Mouse (Mus musculus) lung, postnatal 0 days (tissue): Measurements from ENCODE around the gene Six2. TPM values are rescaled to one million over a fixed set of nuclear protein-coding genes. Genes with fewer than 3 reads are reported as not detected.

Experiments used
- ATAC-seq: fragments of 200-750 bp; cut with Nextera tagmentation; 2 replicates; pipeline ENCODE4 v1.8.0; 2017; ENCODE audit warnings: moderate library complexity
- DNase-seq: peaks from one replicate; pipeline ENCODE4 v3.0.0-alpha.2; 2016; ENCODE audit warnings: low spot score
- H3K27ac ChIP-seq: fragments of 300-500 bp; sonication (generic); 2 replicates; pipeline ENCODE4 v1.5.1; 2014; ENCODE audit warnings: antibody characterized with exemption, mild to moderate bottlenecking, low read length, mixed read lengths
- H3K27me3 ChIP-seq: fragments of 300-500 bp; sonication (generic); replicated peaks from 2 replicates; pipeline ENCODE4 v1.6.1; 2014; ENCODE audit warnings: low read length, mixed read lengths; ENCODE audit not compliant: insufficient read depth
- H3K36me3 ChIP-seq: fragments of 300-500 bp; sonication (generic); 2 replicates; pipeline ENCODE4 v1.6.1; 2014; ENCODE audit warnings: low read length, mixed read lengths; ENCODE audit not compliant: insufficient read depth
- H3K4me1 ChIP-seq: fragments of 300-500 bp; sonication (generic); 2 replicates; pipeline ENCODE4 v1.6.1; 2014; ENCODE audit warnings: antibody characterized with exemption, low read depth, low read length, mixed read lengths; ENCODE audit not compliant: insufficient read depth
- H3K4me2 ChIP-seq: fragments of 300-500 bp; sonication (generic); replicated peaks from 2 replicates; pipeline ENCODE4 v1.6.1; 2014; ENCODE audit warnings: low read depth, mild to moderate bottlenecking, low read length, moderate library complexity, mixed read lengths
- H3K4me3 ChIP-seq: fragments of 300-500 bp; sonication (generic); 2 replicates; pipeline ENCODE4 v1.5.1; 2014; ENCODE audit warnings: low read depth, low read length
- H3K9ac ChIP-seq: fragments of 300-500 bp; sonication (generic); replicated peaks from 2 replicates; pipeline ENCODE4 v1.6.1; 2014; ENCODE audit warnings: low read depth, mild to moderate bottlenecking
- H3K9me3 ChIP-seq: fragments of 300-500 bp; sonication (generic); 2 replicates; pipeline ENCODE4 v1.6.1; 2016; ENCODE audit warnings: low read length, mixed read lengths
- CTCF ChIP-seq: IDR thresholded peaks from 2 replicates; pipeline ENCODE4 v1.5.1; 2016; ENCODE audit warnings: antibody characterized with exemption, mild to moderate bottlenecking
- EP300 ChIP-seq: IDR thresholded peaks from 2 replicates; pipeline ENCODE4 v1.6.1; 2016; ENCODE audit warnings: antibody characterized with exemption, mild to moderate bottlenecking, control low read depth
- WGBS: fragments of 180-500 bp; shearing (Covaris S2); extraction: QIAGEN DNeasy Blood & Tissue Kit; methylation state at CpG from one replicate; pipeline ENCODE4 v1.1.7; 2014; 5-methylcytosine and 5-hydroxymethylcytosine counted together
- polyA plus RNA-seq: library from polyadenylated mRNA; unstranded; fragments of >200 nt; fragmentation: Nextera tagmentation; extraction: Ambion mirVana; gene quantifications from 2 replicates; pipeline ENCODE4 v1.2.1, GENCODE M21; 2015

The Six2 gene
- polyA plus RNA-seq, 1 experiment from 2014 or later: not detected

DNA sequence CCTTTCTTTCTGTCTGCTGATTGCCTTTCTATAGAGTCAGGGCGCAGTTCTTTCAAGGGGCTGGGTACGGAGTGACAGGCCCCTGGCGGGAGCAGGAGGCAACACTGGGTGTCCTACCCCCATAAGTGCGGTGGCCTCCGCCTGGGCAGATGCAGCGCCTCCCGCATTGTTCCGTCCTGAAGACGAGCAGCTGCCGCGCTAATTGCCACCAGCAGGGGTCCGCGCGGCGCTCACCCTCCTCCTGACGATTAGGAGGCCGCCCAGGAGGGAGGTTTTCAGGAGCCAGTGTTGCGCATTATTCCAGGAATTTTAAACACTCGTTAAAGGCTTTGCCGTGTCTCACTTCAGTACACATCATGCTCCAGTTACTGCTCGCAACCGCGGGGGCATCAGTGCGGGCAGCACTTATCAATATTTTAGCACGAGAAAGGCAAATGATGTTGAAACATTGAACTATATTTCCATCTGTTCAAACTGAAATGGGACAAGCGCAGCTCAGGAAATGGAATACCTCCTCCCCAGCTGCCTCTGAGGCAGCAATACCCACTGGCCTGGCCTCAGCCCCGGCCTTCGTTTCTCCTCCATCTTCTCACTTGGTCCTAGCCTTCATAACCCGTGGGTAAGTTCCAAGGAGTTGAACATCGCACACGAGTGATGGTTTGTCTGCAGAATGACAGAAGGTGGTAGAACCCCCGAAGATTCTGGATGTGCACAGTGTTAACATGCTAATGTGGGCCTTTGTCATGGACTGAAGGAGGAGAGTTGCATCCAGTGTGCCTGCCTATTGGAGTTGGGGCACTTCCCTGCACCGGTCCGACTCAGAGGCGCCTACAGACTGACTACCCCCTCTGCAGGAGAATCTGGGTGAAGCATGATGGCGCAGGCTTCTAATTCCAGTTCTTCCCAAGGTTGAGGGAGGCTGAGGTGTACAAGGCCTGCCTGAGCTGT lies 42.1 kb downstream of the Six2 start:
- WGBS: 5% methylated on average over 36 of the region's 36 CpGs
- peaks cover 14% of the 10 kb centered on the region for H3K27me3 ChIP-seq
- TF ChIP-seq EP300: no peak
- peak; percentile 75 for TF ChIP-seq CTCF
- H3K36me3 ChIP-seq: no peaks in the 10 kb centered on the region
- H3K9ac ChIP-seq: no peak overlapping the region
- DNase-seq: peak; percentile 53
- H3K4me2 ChIP-seq: peak overlapping the region; percentile 36
- ATAC-seq: no peak
- no peaks in the 10 kb centered on the region for H3K4me1 ChIP-seq
- H3K9me3 ChIP-seq: no peaks in the 10 kb centered on the region
- no peak overlapping the region for H3K4me3 ChIP-seq
- H3K27ac ChIP-seq: no peak overlapping the region

GRCm38 (mm10) chr17:85645312-85645711 lies 42.8 kb downstream of the Six2 start:
- 11% methylated on average over 10 of the region's 12 CpGs for WGBS
- H3K9ac ChIP-seq: no peak overlapping the region
- no peaks in the 10 kb centered on the region for H3K4me1 ChIP-seq
- no peak for TF ChIP-seq EP300
- TF ChIP-seq CTCF: no peak
- ATAC-seq (no peak), DNase-seq (no peak)
- H3K36me3 ChIP-seq: no peaks in the 10 kb centered on the region
- H3K27me3 ChIP-seq: peaks cover 14% of the 10 kb centered on the region
- H3K4me2 ChIP-seq: peak overlapping the region; percentile 36
- no peak overlapping the region for H3K4me3 ChIP-seq
- H3K27ac ChIP-seq: no peak overlapping the region
- no peaks in the 10 kb centered on the region for H3K9me3 ChIP-seq

GRCm38 (mm10) chr17:85637876-85638275 lies 50.2 kb downstream of the Six2 start:
- no peak for DNase-seq
- WGBS: 38% methylated on average over 5 of the region's 6 CpGs
- Histone ChIP-seq H3K9ac (no peak overlapping the region), H3K4me2 (no peak overlapping the region), H3K36me3 (no peaks in the 10 kb centered on the region), H3K4me3 (no peak overlapping the region), H3K27me3 (0 out of 2 replicates have a peak, but pooled peaks cover 1% of the 10 kb centered on the region), H3K4me1 (no peaks in the 10 kb centered on the region), H3K9me3 (no peaks in the 10 kb centered on the region), H3K27ac (no peak overlapping the region)
- ATAC-seq: no peak
- TF ChIP-seq EP300: no peak
- TF ChIP-seq CTCF: no peak

Other genes with a start within 250 kb of the Six2 start
- not detected in 2 replicates for gene Six3, start 74.7 kb downstream of the Six2 start, polyA plus RNA-seq